Mouse (Mus musculus): Measurements from ENCODE around the gene Cntrl.
A peak's percentile ranks its signal among the peaks of the same experiment; 100 is the strongest.

The Cntrl gene

GRCm38 (mm10) chr2:35178153-35178552 lies 68.9 kb downstream of the Cntrl start:
- no peak for DNase-seq

DNA sequence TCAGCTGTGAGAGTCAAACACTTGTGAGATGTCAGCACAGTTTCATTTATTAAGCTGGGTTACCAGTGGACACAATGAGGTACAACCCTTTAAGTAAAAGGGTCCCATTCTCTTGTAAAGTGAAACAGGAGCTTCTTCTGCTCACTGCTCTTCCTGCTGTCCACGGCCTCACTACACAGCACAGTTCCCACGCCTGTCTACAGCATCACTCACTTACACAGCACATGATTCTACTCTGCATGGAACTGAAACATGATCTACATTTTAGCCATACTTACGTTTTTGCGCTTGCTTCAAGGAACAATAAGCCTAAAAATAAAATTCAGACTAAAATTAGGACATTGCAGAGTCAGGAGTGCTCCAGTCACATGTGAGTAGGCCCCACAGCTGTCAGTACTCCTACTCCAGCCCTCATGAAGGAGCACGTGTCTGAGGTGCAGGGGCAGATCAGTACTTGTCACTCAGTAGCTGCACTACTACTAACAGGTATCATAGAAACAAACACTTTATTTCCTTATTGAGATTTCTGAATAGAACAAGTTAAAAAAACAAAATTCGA lies 73.9 kb downstream of the Cntrl start:
- no peak for DNase-seq

DNA sequence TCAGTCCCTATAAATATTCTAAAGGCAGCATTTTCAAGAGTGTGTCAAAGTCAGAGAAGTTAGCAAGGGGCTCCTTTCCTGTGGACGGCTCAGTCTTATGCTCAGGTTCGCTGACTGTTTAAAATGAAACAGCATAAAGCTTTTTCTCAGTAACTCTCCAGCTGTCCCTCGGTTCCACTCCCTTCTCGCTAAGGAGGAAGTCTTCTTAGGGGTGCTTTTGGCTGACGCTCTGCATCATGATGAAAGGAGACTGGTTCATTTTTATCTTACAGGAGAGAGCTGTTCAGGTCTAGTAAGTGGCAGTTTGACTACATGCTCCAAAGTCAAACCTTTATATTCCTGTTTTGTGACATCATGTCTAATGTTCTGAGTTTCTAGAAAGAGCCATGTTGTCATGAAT lies 79.6 kb downstream of the Cntrl start:
- no peak for DNase-seq

DNA sequence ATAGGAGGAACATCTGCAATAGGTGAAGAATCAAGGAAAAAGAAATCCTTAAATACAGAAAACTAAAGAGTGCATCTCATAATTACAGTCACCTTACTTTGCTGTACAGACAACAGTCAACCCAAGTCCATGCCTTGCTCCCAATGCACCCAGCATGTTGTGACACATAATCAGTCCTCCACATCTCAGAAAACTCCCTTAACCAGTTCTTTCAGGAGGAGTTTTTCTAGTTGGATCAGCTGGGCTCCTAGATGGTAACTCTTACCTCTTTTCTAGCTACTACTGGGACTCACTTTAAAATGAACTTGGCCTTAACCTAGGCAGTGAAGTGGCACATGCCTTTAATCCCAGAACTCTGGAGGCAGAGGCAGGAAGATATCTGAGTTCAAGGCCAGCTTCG lies 84.7 kb downstream of the Cntrl start:
- no peak for DNase-seq

- DNase-seq: peak; percentile 69 to 74
Measured at GRCm38 (mm10) chr2:35195626-35196544, 86.6 kb downstream of the Cntrl start.

GRCm38 (mm10) chr2:35199541-35199940 lies 90.2 kb downstream of the Cntrl start:
- DNase-seq: no peak

GRCm38 (mm10) chr2:35199971-35200897 lies 90.9 kb downstream of the Cntrl start:
- peak in 1 of 2 experiments; percentile 39 for DNase-seq

GRCm38 (mm10) chr2:35200898-35201668 lies 91.8 kb downstream of the Cntrl start, which contains the start of gene Rab14:
Rab14 (minus strand) TSS chr2:35201120.
- peak; percentile 99 for DNase-seq

DNA sequence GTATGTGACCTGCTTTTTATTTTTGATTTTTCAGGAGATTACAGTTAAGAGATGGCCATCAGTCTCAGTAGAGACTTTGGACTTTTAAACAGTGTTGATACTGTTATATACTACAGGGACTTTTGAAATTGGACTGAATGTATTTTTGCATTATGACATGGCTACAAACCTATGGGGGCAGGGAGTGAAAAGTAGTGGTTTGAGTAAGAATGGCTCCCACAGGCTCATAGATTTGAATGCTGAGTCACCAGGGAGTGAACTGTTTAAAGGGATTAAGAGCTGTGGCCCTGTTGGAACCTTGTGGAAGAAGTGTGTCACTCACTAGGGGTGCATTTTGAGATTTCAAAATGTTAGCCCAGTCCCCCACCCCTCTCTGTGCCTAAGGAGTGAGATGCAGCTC lies 94.4 kb downstream of the Cntrl start:
- DNase-seq: no peak

- DNase-seq: no peak
Measured at GRCm38 (mm10) chr2:35206761-35207160, 97.5 kb downstream of the Cntrl start.

- no peak for DNase-seq
Measured at GRCm38 (mm10) chr2:35208054-35208453, 98.8 kb downstream of the Cntrl start.

GRCm38 (mm10) chr2:35208931-35209665 lies 99.8 kb downstream of the Cntrl start:
- DNase-seq: no peak

DNA sequence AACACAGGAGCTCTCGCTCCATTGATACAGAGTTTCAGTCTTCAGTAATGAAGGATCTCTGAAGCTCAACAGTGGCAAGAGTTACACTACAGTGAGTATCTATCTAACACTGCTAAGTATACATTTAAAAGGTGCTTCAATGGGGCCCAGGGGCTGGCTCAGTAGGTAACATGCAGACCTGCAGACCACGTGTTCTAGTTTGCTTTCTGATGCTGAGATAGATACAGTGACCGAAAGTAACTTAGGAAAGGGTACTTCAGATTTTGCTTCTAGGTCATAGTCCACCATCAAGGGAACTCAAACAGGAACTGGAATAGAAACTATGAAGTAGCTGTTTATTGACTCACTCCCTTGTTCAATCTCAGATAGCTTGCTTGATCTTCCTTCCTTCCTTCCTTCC lies 102.4 kb downstream of the Cntrl start:
- DNase-seq: no peak

- no peak for DNase-seq
Measured at GRCm38 (mm10) chr2:35213345-35213910, 104.1 kb downstream of the Cntrl start.

- peak; percentile 91 to 92 for DNase-seq
Measured at GRCm38 (mm10) chr2:35214881-35215358, 105.6 kb downstream of the Cntrl start.

DNA sequence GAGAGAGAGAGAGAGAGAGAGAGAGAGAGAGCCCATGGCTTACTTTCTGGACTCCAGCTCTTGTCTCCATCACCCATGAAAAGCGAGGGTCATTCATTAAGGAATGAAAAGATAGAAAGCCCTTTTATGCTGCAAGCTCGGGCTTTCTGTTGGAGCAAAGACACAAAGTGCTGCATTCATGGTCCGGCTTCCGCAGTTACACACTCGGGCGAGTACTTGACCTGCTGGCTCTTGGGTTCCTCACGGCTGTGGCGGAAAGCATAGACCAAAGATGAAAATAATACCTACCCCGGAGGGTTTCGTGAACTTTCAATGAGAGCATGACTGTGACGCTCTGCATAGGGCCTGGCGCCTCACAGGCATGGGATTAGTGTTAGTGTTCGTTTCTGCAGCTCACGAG lies 106.1 kb downstream of the Cntrl start:
- peak in 1 of 2 experiments; percentile 29 for DNase-seq

GRCm38 (mm10) chr2:35216701-35217100 lies 107.4 kb downstream of the Cntrl start:
- no peak for DNase-seq

DNA sequence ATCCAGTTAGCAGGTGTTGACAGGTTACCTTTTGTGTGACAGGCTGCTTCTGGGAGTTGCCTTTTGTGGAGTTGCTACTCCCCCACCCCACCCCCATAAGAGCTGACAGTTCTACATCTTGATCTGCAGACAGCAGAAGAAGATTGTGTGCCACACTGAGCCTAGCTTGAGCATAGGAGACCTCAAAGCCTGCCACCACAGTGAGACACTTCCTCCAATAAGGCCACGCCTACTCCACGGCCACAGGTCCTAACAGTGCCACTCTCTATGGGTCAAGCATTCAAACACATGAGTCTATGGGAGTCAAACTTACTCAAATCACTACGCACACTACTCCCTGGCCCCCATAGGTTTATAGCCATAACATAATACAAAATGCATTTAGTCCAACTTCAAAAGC lies 109.4 kb downstream of the Cntrl start:
- DNase-seq: no peak

GRCm38 (mm10) chr2:35222822-35223391 lies 113.6 kb downstream of the Cntrl start:
- DNase-seq: no peak

- no peak for DNase-seq
Measured at GRCm38 (mm10) chr2:35224285-35224684, 115.0 kb downstream of the Cntrl start.

- no peak for DNase-seq
Measured at GRCm38 (mm10) chr2:35228145-35228544, 118.9 kb downstream of the Cntrl start.
